Mouse (Mus musculus) G1E (cell line): Measurements from ENCODE around the gene Slc20a1. TPM values are rescaled to one million over a fixed set of nuclear protein-coding genes. Genes with fewer than 3 reads are reported as not detected.

Source experiments
- ATAC-seq: 2 replicates; pipeline ENCODE4 v1.8.0; 2016; ENCODE audit warnings: mild to moderate bottlenecking; ENCODE audit not compliant: insufficient number of reproducible peaks, poor library complexity, low FRiP score, severe bottlenecking; ENCODE audit errors: extremely low read depth
- DNase-seq: peaks from one replicate; pipeline ENCODE4 v3.0.0; 2012; ENCODE audit warnings: low spot score
- H3K27me3 ChIP-seq: 2 replicates; pipeline ENCODE4 v1.6.1; 2012; ENCODE audit warnings: mild to moderate bottlenecking, low read length, inconsistent platforms; ENCODE audit not compliant: insufficient read depth
- H3K36me3 ChIP-seq: replicated peaks from 2 replicates; pipeline ENCODE3; 2012; ENCODE audit warnings: mild to moderate bottlenecking, inconsistent platforms
- H3K4me1 ChIP-seq: 2 replicates; pipeline ENCODE4 v1.6.1; 2012; ENCODE audit warnings: low read depth, low read length, inconsistent platforms, mixed read lengths; ENCODE audit not compliant: insufficient read depth
- H3K4me3 ChIP-seq: 2 replicates; pipeline ENCODE4 v1.5.1; 2012; ENCODE audit warnings: low read depth, mild to moderate bottlenecking, inconsistent platforms, low read length, moderate library complexity, mixed read lengths
- H3K9me3 ChIP-seq: replicated peaks from 2 replicates; pipeline ENCODE4 v1.6.1; 2012; ENCODE audit warnings: inconsistent platforms
- CTCF ChIP-seq: IDR thresholded peaks from 2 replicates; pipeline ENCODE4 v1.5.1; 2012; ENCODE audit warnings: low read depth, low read length, inconsistent platforms, mixed read lengths
- GATA1 ChIP-seq: IDR thresholded peaks from 2 replicates; pipeline ENCODE4 v1.6.1; 2012; ENCODE audit warnings: borderline replicate concordance, low read length, inconsistent platforms, mixed read lengths
- GATA2 ChIP-seq: IDR thresholded peaks from 2 replicates; pipeline ENCODE4 v1.6.1; 2012; ENCODE audit warnings: low read depth, low read length, inconsistent platforms, borderline replicate concordance
- POLR2AphosphoS5 ChIP-seq: IDR thresholded peaks from 2 replicates; pipeline ENCODE4 v1.6.1; 2012; ENCODE audit warnings: low read depth, low read length, inconsistent platforms; ENCODE audit not compliant: insufficient replicate concordance
- TAL1 ChIP-seq: conservative IDR thresholded peaks from 2 replicates; pipeline ENCODE4 v1.6.1; 2012; ENCODE audit warnings: low read depth, low read length, inconsistent platforms, mixed read lengths
- polyA plus RNA-seq: library from polyadenylated mRNA; stranded (reverse); fragments of >175 nt; gene quantifications from 2 replicates; pipeline ENCODE4 v1.2.3, GENCODE M21; 2012
- total RNA-seq, 2 experiments: library from RNA; stranded (forward) in 1 of 2; stranded (reverse) in 1 of 2; fragments of 200-1000 nt in 1 of 2; fragments of >200 nt in 1 of 2; fragmentation: Nextera tagmentation in 1 of 2; gene quantifications; 2 replicates each; pipeline ENCODE4 v1.2.3; 2014 to 2017

Slc20a1 gene
- total and polyA plus RNA-seq, 3 experiments = 31.6 to 88.4 (median 47.7) TPM

GRCm38 (mm10) chr2:129199328-129200085 is 943 bp downstream of the Slc20a1 start:
- TF ChIP-seq CTCF (no peak), POLR2AphosphoS5 (0 out of 2 replicates have a peak, but pooled peaks have one; percentile 72)
- peaks cover 49% of the 10 kb centered on the region for H3K36me3 ChIP-seq
- H3K4me1 ChIP-seq = peaks cover 53% of the 10 kb centered on the region
- no peak for DNase-seq
- no peaks in the 10 kb centered on the region for H3K9me3 ChIP-seq
- H3K27me3 ChIP-seq = no peaks in the 10 kb centered on the region
- H3K4me3 ChIP-seq = peak overlapping the region; percentile 91
- ATAC-seq = no peak

GRCm38 (mm10) chr2:129205000-129205399 is 6.4 kb downstream of the Slc20a1 start:
- no peaks in the 10 kb centered on the region for H3K27me3 ChIP-seq
- ATAC-seq (no peak; the same call in 1 of the 2 replicates), DNase-seq (no peak)
- H3K9me3 ChIP-seq = no peaks in the 10 kb centered on the region
- H3K4me3 ChIP-seq = no peak overlapping the region
- TF ChIP-seq GATA1 = no peak
- TF ChIP-seq TAL1 = no peak
- no peak for TF ChIP-seq GATA2
- TF ChIP-seq CTCF = no peak
- TF ChIP-seq POLR2AphosphoS5 = no peak
- H3K4me1 ChIP-seq = peaks cover 86% of the 10 kb centered on the region
- H3K36me3 ChIP-seq = peaks cover 97% of the 10 kb centered on the region

DNA sequence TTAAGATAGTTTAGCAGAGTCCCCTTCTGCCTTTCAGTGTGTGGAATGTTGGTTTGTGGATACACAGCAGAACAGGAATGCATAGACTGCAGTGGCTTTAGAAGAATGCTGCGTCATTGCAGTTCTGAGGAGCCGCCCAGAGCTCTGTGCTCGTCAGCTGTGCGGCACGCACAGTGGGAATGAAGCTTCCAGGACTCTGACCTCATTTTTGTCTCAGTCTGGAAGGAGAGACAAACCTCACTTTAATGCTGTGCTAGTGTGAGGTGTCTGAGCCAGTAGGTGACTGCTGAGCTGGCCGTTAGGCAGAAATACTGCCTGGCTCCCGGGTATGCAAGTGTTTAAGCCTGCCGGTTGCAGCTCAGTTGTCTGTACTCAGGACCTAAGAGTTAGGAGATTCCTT is 8.3 kb downstream of the Slc20a1 start:
- peaks cover 98% of the 10 kb centered on the region for H3K36me3 ChIP-seq
- H3K9me3 ChIP-seq = no peaks in the 10 kb centered on the region
- DNase-seq = no peak
- H3K4me3 ChIP-seq = peak overlapping the region; percentile 16; the same call in 1 of the 2 replicates
- peak; percentile 69 for ATAC-seq
- H3K27me3 ChIP-seq = no peaks in the 10 kb centered on the region
- peaks cover 85% of the 10 kb centered on the region for H3K4me1 ChIP-seq
- no peak for TF ChIP-seq GATA1
- no peak for TF ChIP-seq TAL1
- no peak for TF ChIP-seq GATA2
- no peak for TF ChIP-seq CTCF
- TF ChIP-seq POLR2AphosphoS5 = no peak

DNA sequence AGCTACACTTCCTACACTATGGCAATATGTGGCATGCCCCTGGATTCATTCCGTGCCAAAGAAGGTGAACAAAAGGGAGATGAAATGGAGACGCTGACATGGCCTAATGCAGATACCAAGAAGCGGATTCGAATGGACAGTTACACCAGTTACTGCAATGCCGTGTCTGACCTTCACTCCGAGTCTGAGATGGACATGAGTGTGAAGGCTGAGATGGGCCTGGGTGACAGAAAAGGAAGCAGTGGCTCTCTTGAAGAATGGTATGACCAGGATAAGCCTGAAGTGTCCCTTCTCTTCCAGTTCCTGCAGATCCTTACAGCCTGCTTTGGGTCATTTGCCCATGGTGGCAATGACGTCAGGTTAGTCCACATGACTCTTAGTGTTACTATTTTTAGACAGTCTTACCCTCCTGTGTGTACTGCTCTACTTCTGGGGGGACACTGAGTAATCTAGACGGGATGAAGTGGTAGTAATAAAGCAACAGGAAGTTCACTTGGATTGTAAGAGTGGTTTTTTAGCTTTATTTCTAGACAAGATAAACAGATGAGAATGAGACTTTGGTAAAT is 9.7 kb downstream of the Slc20a1 start:
- Histone ChIP-seq H3K4me3 (no peak overlapping the region; the same call in 1 of the 2 replicates), H3K36me3 (peaks cover 96% of the 10 kb centered on the region), H3K27me3 (no peaks in the 10 kb centered on the region), H3K9me3 (no peaks in the 10 kb centered on the region), H3K4me1 (peaks cover 90% of the 10 kb centered on the region)
- ATAC-seq (no peak), DNase-seq (no peak)
- TF ChIP-seq TAL1 = no peak
- no peak for TF ChIP-seq GATA2
- TF ChIP-seq CTCF = no peak
- TF ChIP-seq GATA1 = no peak
- TF ChIP-seq POLR2AphosphoS5 = no peak

GRCm38 (mm10) chr2:129210089-129210749 is 11.7 kb downstream of the Slc20a1 start:
- peaks cover 88% of the 10 kb centered on the region for H3K4me1 ChIP-seq

DNA sequence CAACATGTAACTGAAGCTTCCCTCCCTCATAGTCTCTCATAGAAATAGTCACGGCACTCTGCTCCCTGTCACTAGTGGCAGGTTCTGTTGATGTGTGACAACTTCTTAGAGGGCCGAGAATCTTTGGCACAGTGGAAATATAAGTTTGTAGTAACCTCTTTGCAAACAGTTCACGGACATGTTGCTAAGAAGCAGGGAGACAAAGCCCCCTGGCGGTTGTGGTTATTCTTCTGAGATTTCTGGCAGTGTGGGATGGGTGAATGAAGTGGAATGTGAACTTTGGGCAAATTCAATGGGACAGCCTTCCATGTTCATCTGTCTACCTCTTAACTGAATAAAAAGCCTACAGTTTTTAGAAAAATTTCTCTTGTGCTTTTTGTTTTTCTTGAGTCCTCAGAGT is 12.7 kb downstream of the Slc20a1 start:
- H3K9me3 ChIP-seq = no peaks in the 10 kb centered on the region
- TF ChIP-seq POLR2AphosphoS5 (no peak), CTCF (no peak), GATA1 (no peak), GATA2 (no peak), TAL1 (no peak)
- no peaks in the 10 kb centered on the region for H3K27me3 ChIP-seq
- peaks cover 88% of the 10 kb centered on the region for H3K4me1 ChIP-seq
- peaks cover 72% of the 10 kb centered on the region for H3K36me3 ChIP-seq
- DNase-seq = no peak
- no peak overlapping the region for H3K4me3 ChIP-seq
- no peak for ATAC-seq

More at GRCm38 (mm10) chr2:129210089-129210749, 11.7 kb downstream of the Slc20a1 start:
- H3K36me3 ChIP-seq = peaks cover 82% of the 10 kb centered on the region
- no peak overlapping the region for H3K4me3 ChIP-seq
- H3K9me3 ChIP-seq = no peaks in the 10 kb centered on the region
- no peak for TF ChIP-seq GATA1
- no peak for TF ChIP-seq CTCF
- TF ChIP-seq POLR2AphosphoS5 = no peak
- no peak for TF ChIP-seq TAL1
- TF ChIP-seq GATA2 = no peak
- no peaks in the 10 kb centered on the region for H3K27me3 ChIP-seq
- no peak for DNase-seq
- ATAC-seq = no peak
